Mouse (Mus musculus): ENCODE measurements around the gene Grasp. TPM values are rescaled to one million over a fixed set of nuclear protein-coding genes. Genes with fewer than 3 reads are reported as not detected.

Grasp gene
- total RNA-seq, 2 experiments from 2014 or later, result 14.9 to 18.0 TPM

- DNase-seq, result no peak
- intact Hi-C loops (cut with DNase I), result no loop called here
Observed at GRCm38 (mm10) chr15:101222897-101223482, 998 bp upstream of the Grasp start.

DNA sequence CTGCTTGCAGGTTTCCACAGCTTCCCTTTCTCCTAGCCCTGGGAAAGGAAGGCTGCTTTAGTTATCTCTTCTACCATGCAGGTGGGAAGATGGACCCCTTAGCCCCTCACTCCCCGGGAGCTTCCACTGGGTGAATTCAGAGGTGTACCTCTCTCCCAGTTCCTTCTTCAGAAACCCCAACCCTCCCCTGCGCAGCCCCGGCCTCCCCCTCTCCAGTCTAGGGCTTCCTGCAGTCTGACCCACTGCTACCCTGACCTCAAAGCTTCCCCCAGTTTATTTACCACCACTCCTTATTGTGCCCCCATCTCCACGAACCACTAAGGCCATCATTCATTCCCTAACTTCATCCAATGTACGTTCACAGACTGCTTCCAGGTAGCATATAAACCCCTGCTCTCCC is 392 bp upstream of the Grasp start:
- intact Hi-C loops (cut with DNase I), result no loop called here
- DNase-seq, result no peak

- DNase-seq, result peak; percentile 50 to 57
- intact Hi-C loops (cut with DNase I), result no loop called here
Observed at GRCm38 (mm10) chr15:101224977-101225376, 989 bp downstream of the Grasp start.

DNA sequence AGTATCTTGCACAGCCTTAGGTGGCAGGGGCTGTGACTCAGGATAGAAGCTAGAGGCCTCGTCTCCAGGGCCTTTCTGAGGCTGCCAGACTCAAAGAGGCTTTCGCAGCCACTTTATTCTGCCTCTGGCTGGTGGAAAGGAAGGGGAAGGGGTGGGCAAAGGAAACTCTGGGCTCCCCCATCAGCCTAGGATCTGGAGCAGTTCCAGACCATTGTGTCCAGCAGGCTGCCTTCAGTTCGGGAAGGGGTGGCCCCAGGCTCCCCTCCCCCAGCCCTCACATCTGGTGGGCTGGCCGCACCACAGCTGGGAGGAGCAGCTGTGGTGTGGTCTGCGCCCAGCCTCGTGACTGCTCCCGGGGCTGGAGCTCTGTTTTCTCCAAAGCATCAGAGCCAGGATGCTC is 4.0 kb downstream of the Grasp start:
- peak; percentile 85 to 86 for DNase-seq
- intact Hi-C loops (cut with DNase I), result no loop called here

DNA sequence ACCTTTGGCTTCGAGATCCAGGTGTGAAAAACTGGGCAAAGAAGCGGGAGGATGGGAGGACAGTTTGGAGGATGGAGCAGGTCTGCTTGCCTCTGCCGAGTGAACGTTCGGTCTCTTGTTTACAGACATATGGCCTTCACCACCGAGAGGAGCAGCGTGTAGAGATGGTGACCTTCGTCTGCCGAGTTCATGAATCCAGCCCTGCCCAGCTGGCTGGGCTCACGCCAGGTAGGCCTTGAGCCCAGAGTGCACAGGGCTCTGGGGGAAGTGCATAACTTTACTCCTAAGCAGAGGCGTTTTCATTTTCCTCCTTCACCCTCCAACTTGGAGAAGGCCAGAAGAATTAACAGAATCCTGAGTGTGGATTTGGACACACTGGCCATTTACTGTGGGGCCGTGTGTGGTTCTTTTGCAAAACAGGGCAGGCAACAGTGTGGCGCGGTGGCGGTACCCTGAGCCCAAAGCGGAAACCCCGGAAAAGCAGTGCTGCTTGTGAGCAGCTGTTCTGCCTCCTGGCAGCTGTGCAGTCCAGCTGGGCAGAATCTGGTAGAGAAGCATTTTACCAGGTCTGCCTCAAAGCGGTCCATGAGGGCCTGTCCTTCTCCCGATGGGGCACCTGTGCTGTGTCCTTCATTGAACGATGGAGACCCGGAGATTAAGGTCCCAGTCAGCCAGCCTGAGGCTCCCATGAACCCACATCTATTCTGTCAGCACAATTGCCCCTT is 5.0 kb downstream of the Grasp start:
- intact Hi-C loops (cut with DNase I), result no loop called here
- peak; percentile 72 to 74 for DNase-seq

DNA sequence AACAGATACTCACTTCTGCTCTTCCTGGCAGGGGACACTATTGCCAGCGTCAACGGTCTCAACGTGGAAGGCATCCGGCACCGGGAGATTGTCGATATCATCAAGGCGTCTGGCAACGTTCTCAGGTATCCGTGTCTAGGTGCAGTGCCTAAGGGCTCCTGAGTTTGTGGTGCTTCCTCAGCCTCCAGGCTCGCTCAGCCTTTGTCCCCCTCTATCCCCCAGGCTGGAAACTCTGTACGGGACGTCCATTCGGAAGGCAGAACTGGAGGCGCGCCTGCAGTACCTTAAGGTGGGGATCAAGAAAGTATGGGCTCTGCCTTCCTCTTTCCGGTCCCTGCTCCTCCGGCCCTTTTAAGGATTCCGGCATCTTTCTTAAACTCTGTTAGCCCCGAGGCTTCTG is 6.5 kb downstream of the Grasp start:
- intact Hi-C loops (cut with DNase I), result no loop called here
- DNase-seq, result no peak

- intact Hi-C loops (cut with DNase I), result no loop called here
- DNase-seq, result peak in 1 of 2 experiments; percentile 67
Observed at GRCm38 (mm10) chr15:101230995-101231647, 7.1 kb downstream of the Grasp start.

GRCm38 (mm10) chr15:101231648-101232180 is 7.7 kb downstream of the Grasp start:
- no peak for DNase-seq
- intact Hi-C loops (cut with DNase I), result no loop called here

DNA sequence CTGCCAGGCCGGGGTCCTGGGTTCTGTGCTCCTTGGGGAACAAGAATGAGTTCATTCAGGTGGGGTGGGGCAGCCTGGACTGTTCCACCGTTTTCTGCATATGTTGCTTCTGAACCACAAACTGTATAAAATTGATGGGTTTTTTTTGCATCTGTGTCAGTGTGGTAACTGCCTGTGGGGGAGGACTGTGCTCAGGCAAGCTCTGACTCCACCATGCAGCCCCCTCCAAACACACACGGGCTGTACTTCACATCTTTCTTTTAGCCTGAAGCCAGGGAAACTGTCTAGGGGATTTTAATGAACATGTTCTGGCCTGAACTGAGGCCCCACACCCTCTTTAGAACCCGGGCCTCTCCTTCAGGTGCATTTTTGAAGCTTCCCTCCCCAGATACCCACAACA is 8.6 kb downstream of the Grasp start:
- intact Hi-C loops (cut with DNase I), result no loop called here
- no peak for DNase-seq

DNA sequence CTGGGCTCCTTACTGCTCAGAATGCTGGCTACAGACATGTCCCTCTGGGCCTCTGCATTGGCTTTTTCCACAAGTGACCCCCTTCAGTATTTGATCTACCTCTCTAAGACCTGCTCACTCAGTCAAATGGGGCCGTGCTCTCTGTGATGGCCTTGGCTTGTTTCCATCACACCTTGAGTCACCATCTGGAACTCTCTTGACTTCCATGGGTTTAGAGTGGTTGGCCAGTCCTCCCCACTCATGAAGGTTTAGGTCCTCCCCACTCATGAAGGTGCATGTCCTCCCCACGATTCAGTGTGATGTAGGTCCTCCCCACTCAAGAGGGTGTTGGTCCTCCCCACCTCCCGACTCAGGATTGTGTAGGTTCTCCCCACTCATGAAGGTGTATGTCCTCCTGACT is 9.2 kb downstream of the Grasp start:
- intact Hi-C loops (cut with DNase I), result no loop called here
- no peak for DNase-seq

DNA sequence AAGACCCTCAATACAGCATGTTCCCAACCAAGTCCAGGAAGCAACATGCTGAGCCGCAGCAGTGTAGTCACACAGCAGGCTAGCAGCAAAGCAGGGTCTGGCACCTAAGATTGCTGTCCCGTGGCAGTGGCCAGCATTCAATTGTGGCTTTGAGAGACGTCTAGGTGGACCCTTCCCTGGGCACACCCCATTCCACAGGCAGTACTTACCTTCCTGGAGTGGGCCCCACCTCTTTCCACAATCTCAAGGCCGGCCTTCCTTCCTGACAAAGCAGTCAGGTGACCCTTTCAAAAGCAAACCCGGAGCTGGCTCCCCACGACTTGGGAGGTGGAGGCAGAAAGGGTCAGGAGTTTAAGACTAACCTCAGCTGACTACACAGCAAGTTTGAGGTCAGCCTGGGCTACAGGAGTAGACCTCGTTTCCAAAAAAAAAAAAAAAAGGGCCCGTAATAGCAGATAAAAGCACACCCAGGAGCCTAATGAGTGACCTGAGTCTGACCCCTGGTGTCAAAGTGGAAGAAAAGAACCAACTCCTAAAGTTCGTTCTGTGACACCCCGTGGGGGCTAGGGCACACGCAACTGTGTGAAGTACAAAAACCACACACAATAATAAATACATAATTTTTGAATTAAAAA is 9.8 kb downstream of the Grasp start:
- DNase-seq, result no peak
- intact Hi-C loops (cut with DNase I), result no loop called here

- DNase-seq, result no peak
- intact Hi-C loops (cut with DNase I), result no loop called here
Observed at GRCm38 (mm10) chr15:101234611-101235341, 10.8 kb downstream of the Grasp start.

DNA sequence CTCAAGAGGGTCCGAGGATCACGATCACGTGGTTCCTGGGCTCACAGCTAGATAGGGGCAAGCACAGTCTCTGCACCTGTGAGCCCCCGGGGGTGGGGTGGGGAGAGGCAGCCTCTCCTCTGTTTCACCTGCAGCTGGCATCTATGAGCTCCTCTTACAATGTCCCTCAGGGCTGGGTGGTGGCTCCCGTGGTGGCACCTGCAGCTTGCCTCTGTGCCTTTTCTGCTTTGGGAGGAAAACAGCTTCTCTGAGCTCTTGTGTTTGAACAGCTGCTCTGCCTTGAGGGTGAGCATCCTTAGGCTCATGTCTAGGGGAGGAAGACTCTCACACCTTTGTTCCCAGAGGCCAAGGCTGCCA is 11.3 kb downstream of the Grasp start:
- intact Hi-C loops (cut with DNase I), result no loop called here
- DNase-seq, result no peak

GRCm38 (mm10) chr15:101235728-101236327 is 11.8 kb downstream of the Grasp start:
- DNase-seq, result no peak
- intact Hi-C loops (cut with DNase I), result no loop called here

DNA sequence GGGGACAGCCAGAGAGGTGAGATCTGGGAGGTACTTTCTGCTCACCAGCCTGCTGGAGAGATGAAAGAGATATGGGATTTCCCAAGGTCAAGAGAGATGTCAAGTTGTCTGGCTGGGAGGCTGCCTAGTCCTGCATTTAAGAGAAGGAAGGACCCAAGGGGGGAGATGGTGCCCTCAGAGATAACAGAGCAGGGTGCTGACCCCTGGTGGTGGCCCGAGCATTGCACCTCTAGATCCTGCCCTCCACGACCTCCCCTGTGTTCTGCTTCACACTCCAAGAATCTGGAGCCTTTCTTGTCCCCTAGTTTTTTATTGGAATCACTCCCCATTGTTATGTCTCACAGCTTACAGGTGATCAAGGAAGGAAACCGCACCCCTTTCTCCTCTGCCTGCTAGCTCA is 12.9 kb downstream of the Grasp start:
- intact Hi-C loops (cut with DNase I), result loop anchor here (1.0 kb wide), 1 partner anchor 16 kb away; no protein-coding TSS in a partner anchor

GRCm38 (mm10) chr15:101238885-101239511 is 15.0 kb downstream of the Grasp start:
- peak; percentile 69 to 70 for DNase-seq

More for the DNA sequence above, 12.9 kb downstream of the Grasp start:
- DNase-seq, result peak; percentile 75 to 85

GRCm38 (mm10) chr15:101239821-101240220 is 15.8 kb downstream of the Grasp start:
- intact Hi-C loops (cut with DNase I), result loop anchor here (1.0 kb wide), 2 partner anchors 43 to 74 kb away; no protein-coding TSS in a partner anchor

More at GRCm38 (mm10) chr15:101238885-101239511, 15.0 kb downstream of the Grasp start:
- intact Hi-C loops (cut with DNase I), result no loop called here

GRCm38 (mm10) chr15:101240799-101241204 is 16.8 kb downstream of the Grasp start:
- DNase-seq, result peak; percentile 93 to 94
- intact Hi-C loops (cut with DNase I), result loop anchor here (1.0 kb wide), 2 partner anchors 42 to 73 kb away; no protein-coding TSS in a partner anchor

More at GRCm38 (mm10) chr15:101239821-101240220, 15.8 kb downstream of the Grasp start:
- no peak for DNase-seq

DNA sequence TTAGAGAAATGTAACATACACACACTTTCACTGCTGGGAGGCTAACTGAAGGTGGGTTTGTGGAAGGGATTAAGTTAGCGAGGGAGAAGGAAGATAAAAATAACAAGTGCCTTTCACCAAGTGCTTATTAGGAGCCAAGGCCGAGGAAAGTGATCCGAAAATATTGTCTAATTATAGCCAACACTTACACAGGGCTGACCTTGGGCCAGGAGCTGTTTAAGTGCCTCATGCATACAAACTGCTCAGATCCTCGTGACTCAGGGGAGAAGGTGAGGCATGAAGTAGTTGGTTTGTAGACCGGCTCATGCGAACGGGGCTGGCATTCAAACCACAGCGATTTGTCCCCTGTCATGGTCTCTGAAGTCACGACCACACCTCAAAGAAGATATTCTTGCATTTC is 17.2 kb downstream of the Grasp start:
- intact Hi-C loops (cut with DNase I), result no loop called here
- DNase-seq, result peak in 1 of 2 experiments; percentile 78
